Mouse (Mus musculus): Measurements from ENCODE around the gene Gpatch8. TPM values are rescaled to one million over a fixed set of nuclear protein-coding genes. Genes with fewer than 3 reads are reported as not detected.

Gpatch8 gene
- polyA plus RNA-seq, 1 experiment from 2014 or later: 32.6 TPM

GRCm38 (mm10) chr11:102478671-102479070 lies 77.5 kb downstream of the Gpatch8 start:
- H3K4me1 ChIP-seq (ENCODE audit: control insufficient read depth, insufficient read depth, low read length): no peaks in the 10 kb centered on the region
- H3K36me3 ChIP-seq (ENCODE audit: control insufficient read depth, insufficient read depth, low read length): peaks cover 53% of the 10 kb centered on the region
- H3K27me3 ChIP-seq (replicated peaks; ENCODE audit: control insufficient read depth, insufficient read depth, low read length): no peaks in the 10 kb centered on the region
- no peak overlapping the region for H3K27ac ChIP-seq (ENCODE audit: low read depth, low read length)
- no peak overlapping the region for H3K9ac ChIP-seq (ENCODE audit: low read length)
- 87% methylated on average over 3 of the region's 3 CpGs for WGBS
- no peak overlapping the region for H3K4me2 ChIP-seq (ENCODE audit: low read length)
- H3K4me3 ChIP-seq (ENCODE audit: low read depth, low read length): no peak overlapping the region
- DNase-seq (ENCODE audit: low spot score): no peak
- H3K9me3 ChIP-seq (replicated peaks; ENCODE audit: control insufficient read depth, low read length): no peaks in the 10 kb centered on the region
- ATAC-seq: no peak

GRCm38 (mm10) chr11:102475027-102475426 lies 81.2 kb downstream of the Gpatch8 start:
- DNase-seq (ENCODE audit: low spot score) (no peak), ATAC-seq (no peak)
- H3K4me1 ChIP-seq (ENCODE audit: control insufficient read depth, insufficient read depth, low read length): no peaks in the 10 kb centered on the region
- H3K36me3 ChIP-seq (ENCODE audit: control insufficient read depth, insufficient read depth, low read length): peaks cover 31% of the 10 kb centered on the region
- H3K4me2 ChIP-seq (ENCODE audit: low read length): no peak overlapping the region
- H3K9ac ChIP-seq (ENCODE audit: low read length): no peak overlapping the region
- WGBS: 92% methylated on average over 3 of the region's 3 CpGs
- H3K9me3 ChIP-seq (replicated peaks; ENCODE audit: control insufficient read depth, low read length): no peaks in the 10 kb centered on the region
- H3K4me3 ChIP-seq (ENCODE audit: low read depth, low read length): no peak overlapping the region
- H3K27ac ChIP-seq (ENCODE audit: low read depth, low read length): no peak overlapping the region
- no peaks in the 10 kb centered on the region for H3K27me3 ChIP-seq (replicated peaks; ENCODE audit: control insufficient read depth, insufficient read depth, low read length)

GRCm38 (mm10) chr11:102469648-102470357 lies 86.4 kb downstream of the Gpatch8 start, which contains the start of gene Itga2b:
Itga2b (minus strand) TSS chr11:102470122.
- no peaks in the 10 kb centered on the region for H3K27me3 ChIP-seq (replicated peaks; ENCODE audit: control insufficient read depth, insufficient read depth, low read length)
- no peak within 1 kb of the TSS for H3K4me2 ChIP-seq (ENCODE audit: low read length)
- no peak within 1 kb of the TSS for H3K9ac ChIP-seq (ENCODE audit: low read length)
- no peak within 1 kb of the TSS for H3K27ac ChIP-seq (ENCODE audit: low read depth, low read length)
- ATAC-seq (no peak), DNase-seq (ENCODE audit: low spot score) (no peak)
- H3K4me3 ChIP-seq (ENCODE audit: low read depth, low read length): no peak within 1 kb of the TSS
- H3K9me3 ChIP-seq (replicated peaks; ENCODE audit: control insufficient read depth, low read length): no peaks in the 10 kb centered on the region
- peaks cover 17% of the 10 kb centered on the region for H3K4me1 ChIP-seq (ENCODE audit: control insufficient read depth, insufficient read depth, low read length)
- no peaks in the 10 kb centered on the region for H3K36me3 ChIP-seq (ENCODE audit: control insufficient read depth, insufficient read depth, low read length)
- whole genome bisulfite sequencing: 73% methylated on average over 11 of the region's 11 CpGs

- Histone ChIP-seq H3K4me1 (ENCODE audit: control insufficient read depth, insufficient read depth, low read length) (peaks cover 17% of the 10 kb centered on the region), H3K27ac (ENCODE audit: low read depth, low read length) (peak overlapping the region; percentile 41; the same call in 1 of the 2 replicates), H3K36me3 (ENCODE audit: control insufficient read depth, insufficient read depth, low read length) (no peaks in the 10 kb centered on the region), H3K4me2 (ENCODE audit: low read length) (peak overlapping the region; percentile 80), H3K9me3 (replicated peaks; ENCODE audit: control insufficient read depth, low read length) (no peaks in the 10 kb centered on the region), H3K9ac (ENCODE audit: low read length) (peak overlapping the region; percentile 56), H3K27me3 (replicated peaks; ENCODE audit: control insufficient read depth, insufficient read depth, low read length) (no peaks in the 10 kb centered on the region), H3K4me3 (ENCODE audit: low read depth, low read length) (peak overlapping the region; percentile 32)
- DNase-seq (ENCODE audit: low spot score) (peak; percentile 96), ATAC-seq (peak; percentile 93)
- under 1% methylated on average over 37 of the region's 37 CpGs for WGBS
Measured at GRCm38 (mm10) chr11:102467041-102467631, 89.1 kb downstream of the Gpatch8 start.

- 0 out of 2 replicates have a peak overlapping the region, but pooled peaks have one; percentile 21 for H3K9ac ChIP-seq (ENCODE audit: low read length)
- peaks cover 17% of the 10 kb centered on the region for H3K4me1 ChIP-seq (ENCODE audit: control insufficient read depth, insufficient read depth, low read length)
- DNase-seq (ENCODE audit: low spot score) (peak; percentile 89), ATAC-seq (peak; percentile 42)
- WGBS: 8% methylated on average over 26 of the region's 26 CpGs
- no peaks in the 10 kb centered on the region for H3K27me3 ChIP-seq (replicated peaks; ENCODE audit: control insufficient read depth, insufficient read depth, low read length)
- no peak overlapping the region for H3K27ac ChIP-seq (ENCODE audit: low read depth, low read length)
- H3K4me3 ChIP-seq (ENCODE audit: low read depth, low read length): no peak overlapping the region
- no peaks in the 10 kb centered on the region for H3K9me3 ChIP-seq (replicated peaks; ENCODE audit: control insufficient read depth, low read length)
- H3K4me2 ChIP-seq (ENCODE audit: low read length): peak overlapping the region; percentile 31
- no peaks in the 10 kb centered on the region for H3K36me3 ChIP-seq (ENCODE audit: control insufficient read depth, insufficient read depth, low read length)
Measured at GRCm38 (mm10) chr11:102465713-102466436, 90.3 kb downstream of the Gpatch8 start.

GRCm38 (mm10) chr11:102464901-102465300 lies 91.3 kb downstream of the Gpatch8 start:
- H3K4me3 ChIP-seq (ENCODE audit: low read depth, low read length): no peak overlapping the region
- no peak overlapping the region for H3K9ac ChIP-seq (ENCODE audit: low read length)
- no peak overlapping the region for H3K27ac ChIP-seq (ENCODE audit: low read depth, low read length)
- ATAC-seq (no peak), DNase-seq (ENCODE audit: low spot score) (no peak)
- no peaks in the 10 kb centered on the region for H3K27me3 ChIP-seq (replicated peaks; ENCODE audit: control insufficient read depth, insufficient read depth, low read length)
- peaks cover 17% of the 10 kb centered on the region for H3K4me1 ChIP-seq (ENCODE audit: control insufficient read depth, insufficient read depth, low read length)
- no peak overlapping the region for H3K4me2 ChIP-seq (ENCODE audit: low read length)
- H3K9me3 ChIP-seq (replicated peaks; ENCODE audit: control insufficient read depth, low read length): no peaks in the 10 kb centered on the region
- 97% methylated on average over 6 of the region's 6 CpGs for WGBS
- no peaks in the 10 kb centered on the region for H3K36me3 ChIP-seq (ENCODE audit: control insufficient read depth, insufficient read depth, low read length)

GRCm38 (mm10) chr11:102461764-102462163 lies 94.4 kb downstream of the Gpatch8 start:
- Histone ChIP-seq H3K4me3 (ENCODE audit: low read depth, low read length) (no peak overlapping the region), H3K36me3 (ENCODE audit: control insufficient read depth, insufficient read depth, low read length) (no peaks in the 10 kb centered on the region), H3K4me2 (ENCODE audit: low read length) (no peak overlapping the region), H3K4me1 (ENCODE audit: control insufficient read depth, insufficient read depth, low read length) (peaks cover 9% of the 10 kb centered on the region), H3K9ac (ENCODE audit: low read length) (no peak overlapping the region), H3K27me3 (replicated peaks; ENCODE audit: control insufficient read depth, insufficient read depth, low read length) (peaks cover 3% of the 10 kb centered on the region; the same call in 1 of the 2 replicates), H3K9me3 (replicated peaks; ENCODE audit: control insufficient read depth, low read length) (no peaks in the 10 kb centered on the region), H3K27ac (ENCODE audit: low read depth, low read length) (no peak overlapping the region)
- ATAC-seq (no peak), DNase-seq (ENCODE audit: low spot score) (no peak)
- WGBS: 80% methylated on average over 3 of the region's 3 CpGs

- Histone ChIP-seq H3K27ac (ENCODE audit: low read depth, low read length) (no peak overlapping the region), H3K4me2 (ENCODE audit: low read length) (no peak overlapping the region), H3K27me3 (replicated peaks; ENCODE audit: control insufficient read depth, insufficient read depth, low read length) (peaks cover 3% of the 10 kb centered on the region; the same call in 1 of the 2 replicates), H3K4me1 (ENCODE audit: control insufficient read depth, insufficient read depth, low read length) (peaks cover 3% of the 10 kb centered on the region), H3K9me3 (replicated peaks; ENCODE audit: control insufficient read depth, low read length) (no peaks in the 10 kb centered on the region), H3K4me3 (ENCODE audit: low read depth, low read length) (no peak overlapping the region), H3K9ac (ENCODE audit: low read length) (no peak overlapping the region), H3K36me3 (ENCODE audit: control insufficient read depth, insufficient read depth, low read length) (no peaks in the 10 kb centered on the region)
- no peak for ATAC-seq
- WGBS: 70% methylated on average over 16 of the region's 16 CpGs
- DNase-seq (ENCODE audit: low spot score): no peak
Measured at GRCm38 (mm10) chr11:102460541-102460940, 95.7 kb downstream of the Gpatch8 start.

All from forebrain, embryonic 14.5 days (tissue).